Mouse (Mus musculus) midbrain, postnatal 0 days (tissue): ENCODE results near the gene Tll2. TPM values are rescaled to one million over a fixed set of nuclear protein-coding genes. Genes with fewer than 3 reads are reported as not detected.
A peak's percentile ranks its signal among the peaks of the same experiment; 100 is the strongest.

Experiments
- ATAC-seq: fragments of 200-750 bp; cut with Nextera tagmentation; 2 replicates; pipeline ENCODE4 v1.8.0; 2017; ENCODE audit warnings: moderate number of reproducible peaks, mild to moderate bottlenecking, moderate TSS enrichment, moderate library complexity; ENCODE audit not compliant: low FRiP score
- DNase-seq: peaks from one replicate; pipeline ENCODE4 v3.0.0-alpha.2; 2015; ENCODE audit warnings: low spot score
- H3K27ac ChIP-seq: fragments of 300-500 bp; sonication (generic); 2 replicates; pipeline ENCODE4 v1.5.1; 2014; ENCODE audit warnings: low read depth, mild to moderate bottlenecking, low read length, mixed read lengths
- H3K27me3 ChIP-seq: fragments of 300-500 bp; sonication (generic); 2 replicates; pipeline ENCODE4 v1.6.1; 2014; ENCODE audit warnings: low read length, control low read depth, mixed read lengths; ENCODE audit not compliant: insufficient read depth
- H3K36me3 ChIP-seq: fragments of 300-500 bp; sonication (generic); 2 replicates; pipeline ENCODE4 v1.6.1; 2014; ENCODE audit warnings: low read length, control low read depth, mixed read lengths; ENCODE audit not compliant: insufficient read depth
- H3K4me1 ChIP-seq: fragments of 300-500 bp; sonication (generic); 2 replicates; pipeline ENCODE4 v1.6.1; 2014; ENCODE audit warnings: mild to moderate bottlenecking, control low read depth, antibody characterized with exemption, low read length, mixed read lengths; ENCODE audit not compliant: insufficient read depth
- H3K4me2 ChIP-seq: fragments of 300-500 bp; sonication (generic); 2 replicates; pipeline ENCODE4 v1.6.1; 2014; ENCODE audit warnings: low read depth, mild to moderate bottlenecking, low read length, mixed read lengths; ENCODE audit not compliant: poor library complexity, severe bottlenecking
- H3K4me3 ChIP-seq: fragments of 300-500 bp; sonication (generic); 2 replicates; pipeline ENCODE4 v1.5.1; 2014; ENCODE audit warnings: low read depth, mild to moderate bottlenecking, low read length, moderate library complexity
- H3K9ac ChIP-seq: fragments of 300-500 bp; sonication (generic); replicated peaks from 2 replicates; pipeline ENCODE4 v1.6.1; 2014; ENCODE audit warnings: mild to moderate bottlenecking, low read length, moderate library complexity, mixed read lengths; ENCODE audit not compliant: poor library complexity, severe bottlenecking
- H3K9me3 ChIP-seq: fragments of 300-500 bp; sonication (generic); 2 replicates; pipeline ENCODE4 v1.6.1; 2016; ENCODE audit warnings: low read length, control low read depth
- CTCF ChIP-seq: IDR thresholded peaks from 2 replicates; pipeline ENCODE4 v1.5.1; 2016; ENCODE audit warnings: antibody characterized with exemption, mild to moderate bottlenecking
- WGBS: fragments of 180-500 bp; shearing (Covaris S2); extraction: QIAGEN DNeasy Blood & Tissue Kit; methylation state at CpG from one replicate; pipeline ENCODE4 v1.1.7; 2014; 5-methylcytosine and 5-hydroxymethylcytosine counted together
- polyA plus RNA-seq: library from polyadenylated mRNA; unstranded; fragments of >200 nt; fragmentation: Nextera tagmentation; extraction: Ambion mirVana; gene quantifications from 2 replicates; pipeline ENCODE4 v1.2.1, GENCODE M21; 2015
- total RNA-seq: library from RNA; depleted of rRNA; stranded (reverse); fragments of >200 nt; gene quantifications from 2 replicates; pipeline ENCODE4 v1.2.3, GENCODE M21; 2014

The Tll2 gene
- total and polyA plus RNA-seq, 2 experiments from 2014 or later: 0.56 to 0.71 TPM

- Histone ChIP-seq H3K36me3 (no peaks in the 10 kb centered on the region), H3K27me3 (peaks cover 50% of the 10 kb centered on the region), H3K9ac (no peak overlapping the region), H3K4me1 (no peaks in the 10 kb centered on the region), H3K4me2 (no peak overlapping the region), H3K4me3 (no peak overlapping the region), H3K9me3 (no peaks in the 10 kb centered on the region), H3K27ac (no peak overlapping the region)
- ATAC-seq (no peak), DNase-seq (no peak)
- no peak for TF ChIP-seq CTCF
- 22% methylated on average over 2 of the region's 2 CpGs for WGBS
These were observed 29.8 kb downstream of the Tll2 start for GRCm38 (mm10) chr19:41176881-41177280.

DNA sequence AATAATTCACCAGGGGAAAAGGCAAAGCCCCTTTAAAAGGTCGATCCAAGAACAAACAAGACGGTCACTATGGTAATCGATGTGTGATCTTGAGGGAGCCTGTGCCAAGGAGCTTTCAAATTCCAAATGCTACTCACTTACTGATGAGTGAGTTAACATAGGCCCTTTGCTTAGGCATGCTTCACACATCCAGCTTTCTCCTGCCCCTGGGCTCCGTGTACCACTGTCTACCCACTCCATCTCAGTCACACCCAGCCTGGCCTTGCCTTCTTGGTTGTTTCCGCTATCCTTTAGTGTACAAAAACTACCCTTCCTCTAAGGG is 40.8 kb downstream of the Tll2 start:
- Histone ChIP-seq H3K27me3 (peaks cover 19% of the 10 kb centered on the region), H3K9ac (no peak overlapping the region), H3K4me2 (no peak overlapping the region), H3K27ac (no peak overlapping the region), H3K9me3 (no peaks in the 10 kb centered on the region), H3K36me3 (no peaks in the 10 kb centered on the region), H3K4me3 (no peak overlapping the region), H3K4me1 (0 out of 2 replicates have a peak, but pooled peaks cover 12% of the 10 kb centered on the region)
- WGBS: 57% methylated on average over 5 of the region's 5 CpGs
- no peak for ATAC-seq
- TF ChIP-seq CTCF: no peak
- DNase-seq: peak; percentile 10

GRCm38 (mm10) chr19:41165144-41165913 is 41.3 kb downstream of the Tll2 start:
- TF ChIP-seq CTCF: no peak
- ATAC-seq (no peak), DNase-seq (no peak)
- Histone ChIP-seq H3K9me3 (no peaks in the 10 kb centered on the region), H3K4me3 (no peak overlapping the region), H3K27me3 (peaks cover 17% of the 10 kb centered on the region), H3K9ac (no peak overlapping the region), H3K27ac (no peak overlapping the region), H3K36me3 (no peaks in the 10 kb centered on the region), H3K4me2 (no peak overlapping the region), H3K4me1 (0 out of 2 replicates have a peak, but pooled peaks cover 12% of the 10 kb centered on the region)
- WGBS: 42% methylated on average over 14 of the region's 14 CpGs

DNA sequence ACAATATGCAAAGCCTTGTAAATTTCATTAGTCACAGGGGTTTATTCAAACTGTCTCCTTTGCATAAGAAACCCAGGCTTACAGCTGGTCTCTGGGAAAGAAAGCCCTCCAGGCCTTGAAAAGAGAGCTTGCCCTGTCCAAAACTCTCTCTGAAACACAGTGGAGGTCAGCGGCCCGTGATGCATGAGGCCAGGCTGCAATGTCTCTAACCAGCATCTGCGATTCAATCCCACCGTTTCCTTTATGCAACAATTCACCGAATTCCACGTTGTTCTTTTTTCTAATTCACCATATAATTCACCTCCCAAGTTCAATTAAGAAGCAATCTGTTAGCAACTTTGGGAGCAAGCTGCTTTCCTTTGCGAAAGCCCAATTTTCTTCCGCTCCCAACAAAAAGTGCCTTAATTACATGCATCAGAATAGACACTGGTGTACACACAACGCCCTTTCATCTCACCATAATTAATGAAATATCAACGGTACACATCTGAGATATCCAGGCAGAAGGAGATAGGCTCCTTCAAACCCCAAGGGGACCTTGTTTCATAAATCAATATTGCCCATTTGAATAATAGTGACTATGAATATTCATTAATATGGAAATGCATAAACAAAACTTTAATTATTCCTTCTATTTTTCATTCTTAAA is 42.1 kb downstream of the Tll2 start:
- Histone ChIP-seq H3K27ac (no peak overlapping the region), H3K36me3 (no peaks in the 10 kb centered on the region), H3K4me3 (no peak overlapping the region), H3K27me3 (peaks cover 14% of the 10 kb centered on the region), H3K4me2 (no peak overlapping the region), H3K4me1 (0 out of 2 replicates have a peak, but pooled peaks cover 12% of the 10 kb centered on the region), H3K9me3 (no peaks in the 10 kb centered on the region), H3K9ac (no peak overlapping the region)
- no peak for ATAC-seq
- DNase-seq: peak; percentile 29
- WGBS: 20% methylated on average over 10 of the region's 10 CpGs
- TF ChIP-seq CTCF: no peak

DNA sequence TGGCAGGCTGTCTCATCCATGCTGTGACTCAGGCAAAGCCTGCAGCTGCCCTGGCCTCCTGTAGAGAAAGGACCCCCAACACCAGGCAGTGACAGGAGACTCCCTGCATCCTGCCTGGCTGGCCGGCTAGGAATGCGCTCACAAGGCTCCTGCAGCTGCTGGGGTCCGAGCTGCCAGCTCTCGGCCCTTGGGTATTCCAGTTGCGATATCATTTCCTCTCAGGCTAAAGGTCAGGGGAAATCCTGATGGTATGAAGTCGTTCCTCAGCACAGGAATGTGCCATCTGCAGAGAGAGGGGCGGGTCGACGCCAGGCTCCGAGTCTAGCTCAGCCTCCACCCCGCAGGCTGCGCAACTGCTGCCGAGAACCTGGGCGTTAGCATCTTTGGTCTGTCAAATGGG is 46.2 kb downstream of the Tll2 start:
- Histone ChIP-seq H3K9ac (no peak overlapping the region), H3K27ac (no peak overlapping the region), H3K4me3 (no peak overlapping the region), H3K27me3 (0 out of 2 replicates have a peak, but pooled peaks cover 3% of the 10 kb centered on the region), H3K4me2 (no peak overlapping the region), H3K9me3 (no peaks in the 10 kb centered on the region), H3K36me3 (no peaks in the 10 kb centered on the region), H3K4me1 (0 out of 2 replicates have a peak, but pooled peaks cover 6% of the 10 kb centered on the region)
- no peak for TF ChIP-seq CTCF
- DNase-seq (no peak), ATAC-seq (no peak)
- 52% methylated on average over 14 of the region's 14 CpGs for WGBS

DNA sequence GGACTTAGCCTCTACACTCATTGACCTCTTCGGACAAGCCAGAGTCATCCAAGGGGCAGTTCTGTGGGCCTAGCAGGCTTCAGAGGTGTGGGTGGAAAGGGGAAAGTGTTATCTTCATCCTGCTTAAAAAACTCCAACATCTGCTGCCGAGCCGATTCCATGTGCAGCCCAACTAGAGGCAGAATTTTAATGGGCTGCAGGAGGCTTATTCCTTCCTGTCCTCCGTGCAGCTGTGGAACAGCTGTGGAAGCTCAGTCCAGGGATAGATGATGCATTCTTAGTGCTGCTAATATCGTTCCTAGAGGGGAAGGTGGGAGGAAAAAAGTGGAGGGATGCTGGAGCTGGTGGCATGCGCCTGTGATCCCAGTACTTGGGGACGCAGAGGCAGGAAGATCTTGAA is 52.0 kb downstream of the Tll2 start:
- no peaks in the 10 kb centered on the region for H3K36me3 ChIP-seq
- no peaks in the 10 kb centered on the region for H3K27me3 ChIP-seq
- H3K4me1 ChIP-seq: no peaks in the 10 kb centered on the region
- H3K27ac ChIP-seq: no peak overlapping the region
- no peaks in the 10 kb centered on the region for H3K9me3 ChIP-seq
- no peak overlapping the region for H3K9ac ChIP-seq
- H3K4me3 ChIP-seq: no peak overlapping the region
- no peak for DNase-seq
- no peak for ATAC-seq
- 90% methylated on average over 7 of the region's 7 CpGs for WGBS
- TF ChIP-seq CTCF: no peak
- H3K4me2 ChIP-seq: no peak overlapping the region
